Mouse (Mus musculus): Measurements from ENCODE around the gene Thap4. TPM values are rescaled to one million over a fixed set of nuclear protein-coding genes. Genes with fewer than 3 reads are reported as not detected.

The Thap4 gene
- polyA plus RNA-seq, 1 experiment from 2014 or later: 48.2 TPM

DNA sequence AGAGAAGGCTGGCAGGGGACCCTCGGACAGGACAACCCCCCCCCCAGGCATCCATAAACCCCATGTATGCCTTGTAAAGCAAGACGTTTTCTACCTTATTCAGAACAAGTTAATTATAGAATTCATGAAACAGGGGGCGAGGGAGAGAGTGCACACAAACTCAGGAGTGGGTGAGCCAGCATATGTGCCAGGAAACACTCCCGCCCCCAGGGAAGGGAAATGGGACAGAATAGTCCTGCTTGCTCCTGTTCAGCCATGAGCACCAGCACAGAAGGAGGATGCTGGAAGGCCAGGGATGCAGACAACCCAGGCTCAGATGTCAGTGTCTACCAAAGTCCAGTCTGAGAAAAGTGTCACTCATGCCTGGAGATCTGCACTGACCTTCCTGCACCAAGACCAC is 55.5 kb downstream of the Thap4 start:
- Histone ChIP-seq H3K36me3 (replicated peaks) (peaks cover 34% of the 10 kb centered on the region), H3K4me3 (no peak overlapping the region), H3K27me3 (ENCODE audit: poor library complexity, severe bottlenecking) (no peaks in the 10 kb centered on the region), H3K4me1 (no peaks in the 10 kb centered on the region), H3K9me3 (no peaks in the 10 kb centered on the region), H3K27ac (no peak overlapping the region)
- DNase-seq (ENCODE audit: extremely low spot score, low spot score): no peak
- 87% methylated on average over 4 of the region's 4 CpGs for WGBS

GRCm38 (mm10) chr1:93697317-93697716 is 57.3 kb downstream of the Thap4 start:
- Histone ChIP-seq H3K4me3 (no peak overlapping the region), H3K9me3 (no peaks in the 10 kb centered on the region), H3K27me3 (ENCODE audit: poor library complexity, severe bottlenecking) (no peaks in the 10 kb centered on the region), H3K36me3 (replicated peaks) (peaks cover 40% of the 10 kb centered on the region), H3K4me1 (no peaks in the 10 kb centered on the region), H3K27ac (0 out of 2 replicates have a peak overlapping the region, but pooled peaks have one; percentile 30)
- 78% methylated on average over 3 of the region's 3 CpGs for WGBS
- no peak for DNase-seq (ENCODE audit: extremely low spot score, low spot score)

DNA sequence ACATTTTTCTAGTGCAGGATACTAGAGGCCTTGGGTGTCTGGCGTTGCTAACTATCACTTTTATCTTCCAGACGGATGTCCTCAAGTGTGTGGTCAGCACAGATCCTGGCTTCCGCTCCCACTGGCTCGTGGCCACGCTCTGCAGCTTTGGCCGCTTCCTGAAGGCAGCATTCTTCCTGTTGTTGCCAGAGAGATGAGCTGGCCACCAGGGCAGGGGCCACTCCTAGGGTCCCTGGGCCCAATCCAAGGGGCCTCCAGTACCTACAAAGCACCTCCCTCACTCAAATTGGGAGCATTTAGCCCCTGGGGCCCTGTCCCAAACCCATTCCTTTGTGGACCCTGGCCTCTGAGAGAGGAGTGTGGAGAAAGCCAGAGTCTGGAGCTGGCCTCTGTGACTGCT is 59.7 kb downstream of the Thap4 start:
- H3K4me3 ChIP-seq: no peak overlapping the region
- WGBS: 86% methylated on average over 6 of the region's 6 CpGs
- no peaks in the 10 kb centered on the region for H3K9me3 ChIP-seq
- DNase-seq (ENCODE audit: extremely low spot score, low spot score): no peak
- no peak overlapping the region for H3K27ac ChIP-seq
- peaks cover 62% of the 10 kb centered on the region for H3K36me3 ChIP-seq (replicated peaks)
- no peaks in the 10 kb centered on the region for H3K4me1 ChIP-seq
- no peaks in the 10 kb centered on the region for H3K27me3 ChIP-seq (ENCODE audit: poor library complexity, severe bottlenecking)

GRCm38 (mm10) chr1:93693943-93694342 is 60.7 kb downstream of the Thap4 start:
- WGBS: 93% methylated on average over 10 of the region's 10 CpGs

GRCm38 (mm10) chr1:93693502-93693901 is 61.2 kb downstream of the Thap4 start:
- H3K36me3 ChIP-seq (replicated peaks): peaks cover 72% of the 10 kb centered on the region
- H3K27ac ChIP-seq: no peak overlapping the region
- no peaks in the 10 kb centered on the region for H3K27me3 ChIP-seq (ENCODE audit: poor library complexity, severe bottlenecking)
- no peak for DNase-seq (ENCODE audit: extremely low spot score, low spot score)
- H3K4me1 ChIP-seq: peaks cover under 1% of the 10 kb centered on the region; the same call in 1 of the 2 replicates
- no peaks in the 10 kb centered on the region for H3K9me3 ChIP-seq
- no peak overlapping the region for H3K4me3 ChIP-seq
- 88% methylated on average over 3 of the region's 3 CpGs for WGBS

More at GRCm38 (mm10) chr1:93693943-93694342, 60.7 kb downstream of the Thap4 start:
- no peaks in the 10 kb centered on the region for H3K9me3 ChIP-seq
- no peak overlapping the region for H3K27ac ChIP-seq
- H3K4me3 ChIP-seq: no peak overlapping the region
- no peaks in the 10 kb centered on the region for H3K4me1 ChIP-seq
- no peak for DNase-seq (ENCODE audit: extremely low spot score, low spot score)
- peaks cover 67% of the 10 kb centered on the region for H3K36me3 ChIP-seq (replicated peaks)
- no peaks in the 10 kb centered on the region for H3K27me3 ChIP-seq (ENCODE audit: poor library complexity, severe bottlenecking)

DNA sequence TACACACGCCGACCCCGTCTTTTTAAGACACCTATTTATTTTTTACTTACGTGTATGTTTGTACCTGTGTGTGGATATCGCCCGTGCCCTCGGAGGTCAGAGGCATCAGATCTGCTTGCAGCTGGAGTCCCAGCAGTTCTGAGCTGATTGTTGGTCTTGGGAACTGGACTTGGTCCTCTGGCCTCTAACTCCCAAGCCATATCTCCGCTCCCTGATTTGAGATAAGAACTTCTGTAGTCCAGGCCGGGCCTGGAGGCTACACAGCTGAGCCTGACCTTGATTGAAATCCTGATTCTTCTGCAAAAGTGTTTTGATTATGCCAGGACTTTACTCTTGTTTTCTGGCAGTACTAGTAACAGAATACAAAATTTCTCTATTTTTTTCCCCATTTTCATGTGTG is 61.9 kb downstream of the Thap4 start:
- no peak overlapping the region for H3K27ac ChIP-seq
- no peak for DNase-seq (ENCODE audit: extremely low spot score, low spot score)
- H3K27me3 ChIP-seq (ENCODE audit: poor library complexity, severe bottlenecking): no peaks in the 10 kb centered on the region
- peaks cover 73% of the 10 kb centered on the region for H3K36me3 ChIP-seq (replicated peaks)
- no peak overlapping the region for H3K4me3 ChIP-seq
- H3K9me3 ChIP-seq: no peaks in the 10 kb centered on the region
- WGBS: 94% methylated on average over 9 of the region's 9 CpGs
- H3K4me1 ChIP-seq: peaks cover 7% of the 10 kb centered on the region

DNA sequence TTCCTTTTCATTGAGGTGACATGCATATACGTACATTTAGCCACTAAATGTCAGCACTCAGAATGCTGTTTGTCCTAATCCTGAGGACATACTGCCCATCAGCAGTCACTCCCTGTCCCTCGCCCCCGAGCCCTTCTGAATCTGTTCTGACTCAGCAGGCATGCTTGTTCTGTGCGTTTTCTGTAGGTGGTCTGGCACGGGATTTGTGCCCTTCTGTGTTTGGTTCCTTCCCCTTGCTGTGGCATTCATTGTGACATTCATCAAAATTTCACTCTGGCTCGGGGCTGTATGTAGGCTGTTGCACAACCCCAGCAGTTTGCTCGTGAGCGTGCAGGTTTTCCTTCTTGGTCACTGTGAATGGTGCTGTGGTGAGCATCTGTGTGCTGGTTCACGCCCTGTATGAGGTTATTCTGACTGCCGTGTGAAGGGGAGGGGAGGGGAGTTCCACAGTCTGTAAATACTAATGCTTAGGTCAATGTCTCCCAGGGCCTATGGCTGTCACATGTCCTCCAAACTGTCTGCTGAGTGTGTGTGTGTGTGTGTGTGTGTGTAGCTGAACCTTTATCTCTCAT is 62.8 kb downstream of the Thap4 start:
- Histone ChIP-seq H3K4me1 (peaks cover 16% of the 10 kb centered on the region), H3K36me3 (replicated peaks) (peaks cover 73% of the 10 kb centered on the region), H3K9me3 (no peaks in the 10 kb centered on the region), H3K27ac (no peak overlapping the region), H3K27me3 (ENCODE audit: poor library complexity, severe bottlenecking) (peaks cover 9% of the 10 kb centered on the region), H3K4me3 (no peak overlapping the region)
- DNase-seq (ENCODE audit: extremely low spot score, low spot score): no peak
- WGBS: 87% methylated on average over 10 of the region's 10 CpGs

- Histone ChIP-seq H3K27me3 (ENCODE audit: poor library complexity, severe bottlenecking) (peaks cover 16% of the 10 kb centered on the region), H3K4me3 (no peak overlapping the region), H3K9me3 (no peaks in the 10 kb centered on the region), H3K27ac (no peak overlapping the region), H3K4me1 (peaks cover 24% of the 10 kb centered on the region), H3K36me3 (replicated peaks) (peaks cover 66% of the 10 kb centered on the region)
- DNase-seq (ENCODE audit: extremely low spot score, low spot score): no peak
- 90% methylated on average over 8 of the region's 8 CpGs for WGBS
These were observed 63.6 kb downstream of the Thap4 start for GRCm38 (mm10) chr1:93691106-93691505.

DNA sequence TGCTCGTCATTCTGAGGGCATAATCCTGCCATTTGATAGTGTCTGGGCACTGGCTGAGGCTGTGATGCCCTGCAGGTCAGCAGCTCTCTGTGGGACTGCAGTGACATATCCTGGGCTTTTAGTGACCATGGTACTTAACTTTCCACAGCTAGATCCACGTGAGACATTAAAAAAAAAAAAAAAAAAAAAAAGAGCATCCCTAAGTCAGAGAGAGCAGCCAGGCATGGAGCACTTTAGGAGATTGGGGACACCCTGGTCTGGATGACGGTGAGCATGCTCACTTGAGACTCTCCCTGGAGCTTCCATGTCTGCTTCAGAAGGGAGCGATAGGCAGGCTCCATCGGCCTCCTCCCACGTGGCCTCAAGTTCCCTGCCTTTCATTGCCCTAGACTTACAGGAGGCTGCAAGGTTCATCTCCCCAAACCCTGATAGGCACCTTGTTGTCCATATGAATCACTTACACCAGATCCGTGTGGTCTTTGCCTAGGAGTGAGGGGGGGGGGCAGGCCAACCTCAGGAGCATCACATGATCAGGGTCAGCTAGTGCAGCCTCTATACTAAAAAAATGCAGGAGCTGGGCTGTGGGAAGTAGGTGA is 64.7 kb downstream of the Thap4 start:
- DNase-seq (ENCODE audit: extremely low spot score, low spot score): no peak
- H3K4me1 ChIP-seq: peaks cover 35% of the 10 kb centered on the region
- H3K9me3 ChIP-seq: no peaks in the 10 kb centered on the region
- H3K27me3 ChIP-seq (ENCODE audit: poor library complexity, severe bottlenecking): peaks cover 27% of the 10 kb centered on the region
- H3K27ac ChIP-seq: no peak overlapping the region
- H3K4me3 ChIP-seq: no peak overlapping the region
- peaks cover 55% of the 10 kb centered on the region for H3K36me3 ChIP-seq (replicated peaks)
- WGBS: 88% methylated on average over 7 of the region's 7 CpGs

- H3K36me3 ChIP-seq (replicated peaks): peaks cover 40% of the 10 kb centered on the region
- H3K4me3 ChIP-seq: no peak overlapping the region
- H3K27me3 ChIP-seq (ENCODE audit: poor library complexity, severe bottlenecking): peaks cover 43% of the 10 kb centered on the region
- peaks cover 35% of the 10 kb centered on the region for H3K4me1 ChIP-seq
- no peaks in the 10 kb centered on the region for H3K9me3 ChIP-seq
- no peak overlapping the region for H3K27ac ChIP-seq
- no peak for DNase-seq (ENCODE audit: extremely low spot score, low spot score)
- WGBS: 90% methylated on average over 8 of the region's 8 CpGs
These were observed 66.5 kb downstream of the Thap4 start for GRCm38 (mm10) chr1:93688154-93688553.

- H3K4me1 ChIP-seq: peaks cover 35% of the 10 kb centered on the region
- WGBS: 57% methylated on average over 3 of the region's 3 CpGs
- peak overlapping the region; percentile 66 for H3K4me3 ChIP-seq
- peak overlapping the region; percentile 87 for H3K27ac ChIP-seq
- no peaks in the 10 kb centered on the region; the same call in 1 of the 2 replicates for H3K9me3 ChIP-seq
- H3K36me3 ChIP-seq (replicated peaks): peaks cover 30% of the 10 kb centered on the region
- peaks cover 43% of the 10 kb centered on the region for H3K27me3 ChIP-seq (ENCODE audit: poor library complexity, severe bottlenecking)
- no peak for DNase-seq (ENCODE audit: extremely low spot score, low spot score)
These were observed 67.7 kb downstream of the Thap4 start for GRCm38 (mm10) chr1:93686961-93687320.

DNA sequence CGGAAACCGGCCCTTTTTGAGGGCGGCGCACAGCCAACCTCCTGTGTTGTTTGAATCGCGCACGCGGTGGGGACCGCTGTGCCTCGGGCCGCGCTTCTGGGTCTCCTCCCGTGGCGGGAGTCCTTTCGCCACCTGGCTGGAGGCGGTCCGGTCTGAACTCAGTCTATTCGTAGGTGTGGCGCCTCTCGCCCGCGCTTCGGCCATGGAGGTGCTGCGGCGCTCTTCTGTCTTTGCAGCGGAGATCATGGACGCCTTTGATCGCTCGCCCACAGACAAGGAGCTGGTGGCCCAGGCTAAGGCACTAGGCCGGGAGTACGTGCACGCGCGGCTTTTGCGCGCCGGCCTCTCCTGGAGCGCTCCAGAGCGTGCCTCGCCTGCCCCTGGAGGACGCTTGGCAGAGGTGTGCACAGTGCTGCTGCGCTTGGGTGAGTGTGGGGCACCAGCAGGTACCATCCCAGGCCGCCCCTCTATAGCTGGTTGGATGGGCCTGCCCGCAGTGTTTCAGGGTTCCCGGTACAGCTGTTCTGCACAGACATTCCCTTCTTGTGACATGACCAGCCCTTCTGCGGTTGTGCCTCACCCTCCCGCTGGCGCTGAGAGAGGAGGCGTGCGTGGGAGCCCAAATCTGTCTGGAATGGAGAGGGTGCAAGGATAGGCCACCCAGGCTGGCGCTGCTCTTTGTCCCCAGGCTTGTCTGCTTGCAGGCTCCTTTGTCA is 68.3 kb downstream of the Thap4 start:
- WGBS: 2% methylated on average over 51 of the region's 51 CpGs
- Histone ChIP-seq H3K4me3 (peak overlapping the region; percentile 66), H3K9me3 (no peaks in the 10 kb centered on the region; the same call in 1 of the 2 replicates), H3K36me3 (replicated peaks) (peaks cover 26% of the 10 kb centered on the region), H3K27ac (peak overlapping the region; percentile 87), H3K4me1 (peaks cover 35% of the 10 kb centered on the region), H3K27me3 (ENCODE audit: poor library complexity, severe bottlenecking) (peaks cover 43% of the 10 kb centered on the region)
- peak; percentile 79 for DNase-seq (ENCODE audit: extremely low spot score, low spot score)

All from forebrain, embryonic 10.5 days (tissue).